Mouse (Mus musculus): Measurements from ENCODE around the gene Bhlhe41.

DNA sequence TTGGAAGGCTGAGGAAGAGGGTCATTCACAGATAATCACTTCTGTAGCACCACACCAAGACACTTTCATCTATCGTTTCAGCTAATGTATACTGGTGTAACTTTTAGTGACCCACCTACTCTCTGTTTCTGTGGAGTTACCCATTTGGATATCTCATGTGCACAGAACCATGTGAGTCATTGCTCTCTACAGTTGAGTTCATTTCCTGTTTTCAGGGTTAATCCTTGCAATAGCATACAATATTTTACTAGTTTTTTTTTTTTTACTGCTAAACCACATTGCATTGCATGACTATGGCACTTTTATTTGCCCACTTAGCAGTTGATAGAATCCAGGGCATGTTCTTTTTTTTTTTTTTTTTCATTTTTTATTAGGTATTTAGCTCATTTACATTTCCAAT lies 17.7 kb upstream of the Bhlhe41 start:
- TF ChIP-seq CTCF (IDR thresholded peaks at IDR 0.05; ENCODE audit: low read depth) (no peak), EP300 (IDR thresholded peaks at IDR 0.05; ENCODE audit: low read depth) (no peak)
